Mouse (Mus musculus) MEL (cell line): ENCODE measurements around the gene Card10.

ENCODE experiments used
- CHD2 ChIP-seq: IDR thresholded peaks from 2 replicates; pipeline ENCODE4 v1.6.1; 2011; ENCODE audit warnings: low read length, improper control_type of control experiment
- CTCF ChIP-seq, 3 experiments: IDR thresholded peaks in 2 of 3; conservative IDR thresholded peaks in 1 of 3; 2 replicates each; pipeline ENCODE4 v1.5.1; 2011 to 2012; ENCODE audit warnings: low read length in 3 of 3, low read depth in 2 of 3, mild to moderate bottlenecking in 2 of 3, improper control_type of control experiment in 1 of 3, inconsistent platforms in 1 of 3, mixed read lengths in 1 of 3, moderate library complexity in 1 of 3; ENCODE audit not compliant: control insufficient read depth in 1 of 3, insufficient read depth in 1 of 3, poor library complexity in 1 of 3, severe bottlenecking in 1 of 3
- E2F4 ChIP-seq: IDR thresholded peaks from 2 replicates; pipeline ENCODE4 v1.6.1; 2011; ENCODE audit warnings: low read depth, low read length, improper control_type of control experiment, borderline replicate concordance
- ELF1 ChIP-seq: IDR thresholded peaks from 2 replicates; pipeline ENCODE4 v1.6.1; 2014; ENCODE audit warnings: low read depth, mild to moderate bottlenecking, inconsistent platforms, low read length, improper control_type of control experiment, moderate library complexity
- EP300 ChIP-seq, 2 experiments: IDR thresholded peaks; 2 replicates each; pipeline ENCODE4 v1.6.1; 2011; ENCODE audit warnings: improper control_type of control experiment in 2 of 2, low read length in 2 of 2, low read depth in 1 of 2, mild to moderate bottlenecking in 1 of 2
- GABPA ChIP-seq: IDR thresholded peaks from 2 replicates; pipeline ENCODE4 v1.6.1; 2012; ENCODE audit warnings: low read depth, mild to moderate bottlenecking, inconsistent platforms, low read length, improper control_type of control experiment, moderate library complexity
- GATA1 ChIP-seq: IDR thresholded peaks from 2 replicates; pipeline ENCODE4 v1.6.1; 2011; ENCODE audit warnings: low read depth, low read length, improper control_type of control experiment
- KAT2A ChIP-seq: conservative IDR thresholded peaks from 2 replicates; pipeline ENCODE4 v1.6.1; 2012; ENCODE audit warnings: low read depth, low read length, improper control_type of control experiment, inconsistent platforms
- MXI1 ChIP-seq: IDR thresholded peaks from 2 replicates; pipeline ENCODE4 v1.6.1; 2011; ENCODE audit warnings: mild to moderate bottlenecking, low read depth, low read length, improper control_type of control experiment
- MYC ChIP-seq: IDR thresholded peaks from 2 replicates; pipeline ENCODE4 v1.6.1; 2011; ENCODE audit warnings: low read depth, mild to moderate bottlenecking, low read length, improper control_type of control experiment, moderate library complexity
- POLR2A ChIP-seq, 2 experiments: IDR thresholded peaks; 2 replicates each; pipeline ENCODE4 v1.6.1; 2011 to 2012; ENCODE audit warnings: low read length in 2 of 2, mild to moderate bottlenecking in 2 of 2, control low read depth in 1 of 2, improper control_type of control experiment in 1 of 2, low read depth in 1 of 2, moderate library complexity in 1 of 2; ENCODE audit not compliant: control insufficient read depth in 1 of 2, insufficient read depth in 1 of 2, poor library complexity in 1 of 2
- RCOR1 ChIP-seq: IDR thresholded peaks from 2 replicates; pipeline ENCODE4 v1.6.1; 2012; ENCODE audit warnings: low read depth, mild to moderate bottlenecking, inconsistent platforms, low read length, improper control_type of control experiment
- ZC3H11A ChIP-seq: IDR thresholded peaks from 2 replicates; pipeline ENCODE4 v1.6.1; 2012; ENCODE audit warnings: low read depth, mild to moderate bottlenecking, inconsistent platforms, low read length, improper control_type of control experiment
- ZKSCAN1 ChIP-seq: IDR thresholded peaks from 2 replicates; pipeline ENCODE4 v1.6.1; 2012; ENCODE audit warnings: low read depth, mild to moderate bottlenecking, inconsistent platforms, low read length, improper control_type of control experiment, moderate library complexity

DNA sequence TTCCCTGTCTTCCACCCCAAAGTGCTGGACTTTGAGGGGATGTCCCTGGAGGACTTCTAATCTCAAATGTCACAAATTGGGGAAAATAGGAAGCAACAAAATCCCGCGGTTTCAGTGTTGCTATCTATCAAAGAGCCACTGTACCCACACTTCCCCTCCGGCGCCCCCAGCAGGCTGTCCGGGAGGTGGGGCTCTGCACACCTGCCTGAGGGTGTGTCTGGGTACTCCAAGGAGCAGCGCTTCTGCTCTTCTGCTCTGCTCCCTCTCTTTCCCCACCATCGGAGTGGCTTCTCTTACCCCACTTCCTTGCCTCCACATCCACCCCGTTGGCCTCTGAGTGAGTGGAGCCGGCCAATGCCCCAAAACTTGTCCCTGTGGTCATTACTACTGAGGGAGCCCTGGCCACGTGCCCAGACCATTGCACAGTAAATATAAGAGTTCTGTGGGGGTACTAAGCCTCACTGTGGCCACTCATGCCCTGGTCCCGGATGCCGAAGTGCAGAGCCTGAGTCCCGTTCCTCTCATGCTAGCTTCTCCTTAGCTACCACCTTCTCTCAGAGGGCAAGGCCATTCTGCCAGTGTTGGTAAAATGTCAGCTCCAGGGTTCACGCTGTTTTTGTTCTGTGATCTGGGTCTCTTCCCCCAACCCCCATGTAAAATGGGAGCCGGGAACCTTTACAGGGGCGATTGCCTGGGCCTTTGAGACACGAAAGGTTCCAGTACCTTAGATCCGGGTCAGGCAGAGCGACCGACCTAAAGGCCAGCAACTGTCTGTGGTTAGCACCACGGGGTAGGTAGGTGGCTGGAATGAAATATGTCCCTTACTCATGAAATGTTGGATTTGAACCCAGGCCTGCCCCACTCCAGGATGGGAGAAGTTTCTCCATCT is 41.0 kb upstream of the Card10 start:
- peak in 1 of 2 experiments; percentile 71; a peak in 3 of 4 replicates for TF ChIP-seq EP300 (IDR thresholded peaks at IDR 0.05; ENCODE audit: low read depth in 1 of 2, low read length in 2 of 2)
- no peak for TF ChIP-seq KAT2A
- peak in 2 of 3 experiments; percentile 29 to 47; a peak in 4 of 6 replicates for TF ChIP-seq CTCF (IDR thresholded peaks at IDR 0.05 in 2 of 3, conservative IDR thresholded peaks at IDR 0.05 in 1 of 3; ENCODE audit: control insufficient read depth in 1 of 3, insufficient read depth in 1 of 3, low read depth in 2 of 3, low read length in 3 of 3, poor library complexity in 1 of 3, severe bottlenecking in 1 of 3)
- no peak for TF ChIP-seq E2F4
- TF ChIP-seq MXI1, result no peak
- TF ChIP-seq MYC, result no peak
- no peak for TF ChIP-seq ZC3H11A
- no peak for TF ChIP-seq POLR2A (IDR thresholded peaks at IDR 0.05; ENCODE audit: control insufficient read depth in 1 of 2, insufficient read depth in 1 of 2, low read depth in 1 of 2, low read length in 2 of 2, poor library complexity in 1 of 2)
- TF ChIP-seq GABPA, result no peak
- no peak for TF ChIP-seq ELF1
- 0 out of 2 replicates have a peak, but pooled peaks have one; percentile 49 for TF ChIP-seq GATA1
- peak; percentile 35; the same call in 1 of the 2 replicates for TF ChIP-seq RCOR1
- TF ChIP-seq ZKSCAN1, result no peak
- TF ChIP-seq CHD2, result no peak
